Mouse (Mus musculus): ENCODE data around the gene Rapgef3. TPM values are rescaled to one million over a fixed set of nuclear protein-coding genes. Genes with fewer than 3 reads are reported as not detected.

Rapgef3 gene
- polyA plus RNA-seq, 1 experiment from 2014 or later: 5.5 TPM

DNA sequence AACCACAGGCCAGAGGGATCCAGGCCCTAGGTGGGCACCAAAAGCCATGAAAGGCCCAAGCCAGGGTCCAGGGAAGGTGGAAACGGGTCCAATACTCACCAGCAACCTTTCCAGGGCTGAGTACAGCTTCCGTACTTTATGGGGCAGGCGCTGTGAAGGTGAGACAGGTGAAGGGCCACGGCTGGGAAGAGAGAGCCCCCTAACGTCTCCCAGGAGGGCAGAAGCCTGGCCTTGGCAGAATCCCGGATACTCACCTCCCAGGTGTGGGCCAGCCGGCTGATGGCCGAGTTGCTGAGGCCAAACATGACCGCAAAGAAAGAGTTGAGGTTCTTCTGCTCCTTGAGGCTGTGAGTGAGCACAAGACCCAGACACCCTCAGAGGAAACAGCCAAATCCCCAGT lies 18.4 kb downstream of the Rapgef3 start:
- H3K27me3 ChIP-seq (ENCODE audit: control insufficient read depth, insufficient read depth, low read length): no peaks in the 10 kb centered on the region
- no peak overlapping the region for H3K4me3 ChIP-seq (ENCODE audit: low read depth, low read length)
- peaks cover 4% of the 10 kb centered on the region; the same call in 1 of the 2 replicates for H3K4me1 ChIP-seq (replicated peaks; ENCODE audit: control insufficient read depth, insufficient read depth, low read length)
- H3K9me3 ChIP-seq (ENCODE audit: control insufficient read depth, low read length): no peaks in the 10 kb centered on the region
- ATAC-seq (replicated peaks; ENCODE audit: low FRiP score) (no peak), DNase-seq (ENCODE audit: low spot score) (no peak)
- no peak overlapping the region for H3K9ac ChIP-seq (ENCODE audit: low read length)
- no peak overlapping the region for H3K27ac ChIP-seq (ENCODE audit: low read depth, low read length)
- H3K4me2 ChIP-seq (ENCODE audit: low read depth, low read length, severe bottlenecking): no peak overlapping the region
- 92% methylated on average over 9 of the region's 9 CpGs for WGBS
- no peaks in the 10 kb centered on the region for H3K36me3 ChIP-seq (ENCODE audit: control insufficient read depth, insufficient read depth, low read length)

DNA sequence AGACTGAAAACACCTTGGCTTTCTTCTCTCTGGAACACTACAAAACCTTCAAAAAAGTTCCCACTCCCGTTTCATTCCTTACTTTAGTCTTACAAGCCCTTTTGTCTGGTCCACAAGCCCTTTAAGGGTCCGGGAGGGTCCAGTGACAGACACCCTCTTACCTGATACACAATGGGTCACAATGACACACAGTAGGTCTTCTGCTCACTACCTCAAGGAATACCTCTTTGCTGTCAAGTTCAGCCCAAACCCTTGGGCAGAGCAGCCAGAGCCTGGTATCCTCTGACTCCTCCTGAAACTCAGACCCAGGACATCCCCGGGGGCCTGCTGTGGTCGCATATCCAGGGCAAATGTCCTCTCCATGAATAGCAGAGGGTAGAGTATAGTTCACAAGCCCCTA lies 18.8 kb downstream of the Rapgef3 start:
- H3K4me1 ChIP-seq (replicated peaks; ENCODE audit: control insufficient read depth, insufficient read depth, low read length): peaks cover 4% of the 10 kb centered on the region; the same call in 1 of the 2 replicates
- no peak overlapping the region for H3K9ac ChIP-seq (ENCODE audit: low read length)
- H3K27me3 ChIP-seq (ENCODE audit: control insufficient read depth, insufficient read depth, low read length): no peaks in the 10 kb centered on the region
- no peak overlapping the region for H3K27ac ChIP-seq (ENCODE audit: low read depth, low read length)
- H3K4me3 ChIP-seq (ENCODE audit: low read depth, low read length): no peak overlapping the region
- no peaks in the 10 kb centered on the region for H3K36me3 ChIP-seq (ENCODE audit: control insufficient read depth, insufficient read depth, low read length)
- no peak for DNase-seq (ENCODE audit: low spot score)
- ATAC-seq (replicated peaks; ENCODE audit: low FRiP score): no peak
- WGBS: 81% methylated on average over 4 of the region's 4 CpGs
- H3K4me2 ChIP-seq (ENCODE audit: low read depth, low read length, severe bottlenecking): no peak overlapping the region
- H3K9me3 ChIP-seq (ENCODE audit: control insufficient read depth, low read length): no peaks in the 10 kb centered on the region

GRCm38 (mm10) chr15:97748309-97748708 lies 19.5 kb downstream of the Rapgef3 start:
- Histone ChIP-seq H3K36me3 (ENCODE audit: control insufficient read depth, insufficient read depth, low read length) (no peaks in the 10 kb centered on the region), H3K4me1 (replicated peaks; ENCODE audit: control insufficient read depth, insufficient read depth, low read length) (peaks cover 4% of the 10 kb centered on the region; the same call in 1 of the 2 replicates), H3K9ac (ENCODE audit: low read length) (no peak overlapping the region), H3K4me2 (ENCODE audit: low read depth, low read length, severe bottlenecking) (no peak overlapping the region), H3K9me3 (ENCODE audit: control insufficient read depth, low read length) (no peaks in the 10 kb centered on the region), H3K4me3 (ENCODE audit: low read depth, low read length) (no peak overlapping the region), H3K27me3 (ENCODE audit: control insufficient read depth, insufficient read depth, low read length) (no peaks in the 10 kb centered on the region), H3K27ac (ENCODE audit: low read depth, low read length) (no peak overlapping the region)
- DNase-seq (ENCODE audit: low spot score) (no peak), ATAC-seq (replicated peaks; ENCODE audit: low FRiP score) (no peak)
- WGBS: 65% methylated on average over 10 of the region's 10 CpGs

DNA sequence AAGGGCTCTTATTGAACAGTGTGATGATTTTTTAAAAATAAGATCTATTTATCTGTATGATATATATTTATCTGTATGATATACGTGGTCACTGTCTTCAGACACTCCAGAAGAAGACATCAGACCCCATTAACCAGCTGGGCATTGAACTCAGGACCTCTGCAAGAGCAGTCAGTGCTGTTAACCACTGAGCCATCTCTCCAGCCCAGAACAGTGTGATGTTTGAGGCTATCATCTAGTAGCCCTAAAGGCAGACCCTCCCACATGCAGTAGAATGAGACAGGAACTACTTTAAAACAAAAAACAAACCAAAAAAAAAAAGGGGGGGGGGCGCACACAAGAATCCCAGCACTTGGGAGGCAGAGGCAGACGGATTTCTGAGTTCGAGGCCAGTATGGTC lies 20.3 kb downstream of the Rapgef3 start:
- ATAC-seq (replicated peaks; ENCODE audit: low FRiP score): no peak
- 85% methylated on average over 4 of the region's 4 CpGs for WGBS

DNA sequence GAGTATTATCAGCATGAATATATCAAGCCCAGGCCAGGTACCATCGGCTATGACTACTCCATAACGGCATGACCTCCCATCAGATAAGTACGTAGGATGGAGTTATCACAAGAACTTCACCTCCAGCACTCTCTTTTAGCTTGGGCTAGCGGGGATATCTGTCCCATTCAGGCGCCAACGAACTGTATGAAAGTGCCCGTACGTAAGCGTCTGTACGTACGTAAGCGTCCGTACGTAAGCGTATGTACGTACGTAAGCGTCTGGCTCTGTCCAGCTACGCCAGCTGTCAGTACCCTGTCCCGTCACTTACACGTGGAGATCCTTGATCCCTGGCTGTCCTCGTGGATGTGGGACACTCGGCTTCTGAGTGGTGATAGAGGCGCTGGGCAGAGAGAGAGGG lies 21.0 kb downstream of the Rapgef3 start:
- no peaks in the 10 kb centered on the region for H3K27me3 ChIP-seq (ENCODE audit: control insufficient read depth, insufficient read depth, low read length)
- H3K27ac ChIP-seq (ENCODE audit: low read depth, low read length): no peak overlapping the region
- H3K36me3 ChIP-seq (ENCODE audit: control insufficient read depth, insufficient read depth, low read length): no peaks in the 10 kb centered on the region
- no peak overlapping the region for H3K9ac ChIP-seq (ENCODE audit: low read length)
- ATAC-seq (replicated peaks; ENCODE audit: low FRiP score) (no peak), DNase-seq (ENCODE audit: low spot score) (no peak)
- no peaks in the 10 kb centered on the region for H3K9me3 ChIP-seq (ENCODE audit: control insufficient read depth, low read length)
- H3K4me2 ChIP-seq (ENCODE audit: low read depth, low read length, severe bottlenecking): no peak overlapping the region
- peaks cover 4% of the 10 kb centered on the region; the same call in 1 of the 2 replicates for H3K4me1 ChIP-seq (replicated peaks; ENCODE audit: control insufficient read depth, insufficient read depth, low read length)
- 94% methylated on average over 24 of the region's 24 CpGs for WGBS
- no peak overlapping the region for H3K4me3 ChIP-seq (ENCODE audit: low read depth, low read length)

More for the DNA sequence above, 20.3 kb downstream of the Rapgef3 start:
- Histone ChIP-seq H3K4me1 (replicated peaks; ENCODE audit: control insufficient read depth, insufficient read depth, low read length) (peaks cover 4% of the 10 kb centered on the region; the same call in 1 of the 2 replicates), H3K27me3 (ENCODE audit: control insufficient read depth, insufficient read depth, low read length) (no peaks in the 10 kb centered on the region), H3K27ac (ENCODE audit: low read depth, low read length) (no peak overlapping the region), H3K9me3 (ENCODE audit: control insufficient read depth, low read length) (no peaks in the 10 kb centered on the region), H3K4me3 (ENCODE audit: low read depth, low read length) (no peak overlapping the region), H3K36me3 (ENCODE audit: control insufficient read depth, insufficient read depth, low read length) (no peaks in the 10 kb centered on the region), H3K9ac (ENCODE audit: low read length) (no peak overlapping the region), H3K4me2 (ENCODE audit: low read depth, low read length, severe bottlenecking) (no peak overlapping the region)
- DNase-seq (ENCODE audit: low spot score): no peak

DNA sequence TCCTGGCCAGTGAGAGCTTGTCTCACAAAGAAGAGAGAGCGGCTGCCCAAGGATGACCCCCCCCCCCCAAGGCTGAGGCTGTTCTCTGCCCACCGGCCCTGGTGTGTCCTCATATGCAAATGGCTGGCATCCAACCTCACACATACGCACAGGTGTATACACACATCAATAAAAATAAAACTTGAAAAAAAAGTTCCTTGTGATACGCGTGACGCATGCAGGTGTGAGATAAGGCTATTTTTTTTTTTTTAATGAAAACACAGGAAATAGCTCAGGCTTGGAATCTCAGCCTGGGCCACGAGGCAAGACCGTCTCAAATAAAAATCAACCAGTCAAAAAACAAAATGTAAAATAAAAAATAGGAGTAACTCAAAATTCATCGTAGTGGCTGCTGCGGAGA lies 21.5 kb downstream of the Rapgef3 start:
- no peaks in the 10 kb centered on the region for H3K27me3 ChIP-seq (ENCODE audit: control insufficient read depth, insufficient read depth, low read length)
- no peak overlapping the region for H3K27ac ChIP-seq (ENCODE audit: low read depth, low read length)
- H3K36me3 ChIP-seq (ENCODE audit: control insufficient read depth, insufficient read depth, low read length): no peaks in the 10 kb centered on the region
- WGBS: 93% methylated on average over 10 of the region's 10 CpGs
- DNase-seq (ENCODE audit: low spot score): no peak
- H3K4me2 ChIP-seq (ENCODE audit: low read depth, low read length, severe bottlenecking): no peak overlapping the region
- H3K9ac ChIP-seq (ENCODE audit: low read length): no peak overlapping the region
- H3K4me1 ChIP-seq (replicated peaks; ENCODE audit: control insufficient read depth, insufficient read depth, low read length): peaks cover 4% of the 10 kb centered on the region; the same call in 1 of the 2 replicates
- H3K4me3 ChIP-seq (ENCODE audit: low read depth, low read length): no peak overlapping the region
- ATAC-seq (replicated peaks; ENCODE audit: low FRiP score): no peak
- H3K9me3 ChIP-seq (ENCODE audit: control insufficient read depth, low read length): no peaks in the 10 kb centered on the region

DNA sequence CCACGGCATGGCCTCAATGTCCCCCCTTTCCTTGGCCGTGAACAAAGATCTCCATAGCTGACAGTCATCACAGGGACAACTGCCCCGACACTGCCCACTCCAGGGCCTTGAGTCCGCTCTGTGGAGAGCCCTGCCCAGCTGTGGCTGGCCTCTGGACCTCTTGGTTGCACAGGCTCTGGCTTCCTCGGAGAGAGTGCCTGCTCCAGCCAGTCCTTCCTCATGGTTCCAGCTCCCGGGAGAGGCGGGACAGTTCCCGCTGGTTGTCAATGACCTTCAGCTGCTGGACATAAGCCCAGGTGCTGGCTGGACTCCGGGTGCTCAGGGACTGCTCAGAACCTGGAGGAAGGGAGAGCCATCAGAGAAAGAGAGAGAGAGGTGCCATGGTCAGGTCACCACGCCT lies 22.4 kb downstream of the Rapgef3 start:
- Histone ChIP-seq H3K9ac (ENCODE audit: low read length) (no peak overlapping the region), H3K4me1 (replicated peaks; ENCODE audit: control insufficient read depth, insufficient read depth, low read length) (no peaks in the 10 kb centered on the region), H3K27ac (ENCODE audit: low read depth, low read length) (no peak overlapping the region)

DNA sequence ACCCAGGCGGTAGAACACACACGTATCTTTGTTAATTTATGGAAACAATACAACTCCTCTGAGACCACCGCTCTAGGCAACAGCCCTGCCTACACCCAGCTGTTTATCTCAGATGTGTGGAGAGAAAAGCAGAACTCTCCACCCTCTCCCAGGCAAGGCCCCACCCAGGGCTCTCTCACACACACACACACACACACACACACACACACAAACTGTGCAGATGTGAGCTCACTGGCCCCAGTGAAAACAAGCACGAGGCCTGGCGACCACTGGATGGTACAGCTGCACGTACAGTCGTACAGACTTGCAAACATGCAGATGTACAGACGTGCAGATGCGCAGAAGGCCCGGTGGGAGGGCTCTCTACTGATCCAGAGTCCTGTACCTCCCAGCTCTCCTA lies 22.8 kb downstream of the Rapgef3 start:
- H3K27ac ChIP-seq (ENCODE audit: low read depth, low read length): no peak overlapping the region
- no peaks in the 10 kb centered on the region for H3K27me3 ChIP-seq (ENCODE audit: control insufficient read depth, insufficient read depth, low read length)
- no peak for DNase-seq (ENCODE audit: low spot score)
- no peak overlapping the region for H3K4me2 ChIP-seq (ENCODE audit: low read depth, low read length, severe bottlenecking)
- no peaks in the 10 kb centered on the region for H3K4me1 ChIP-seq (replicated peaks; ENCODE audit: control insufficient read depth, insufficient read depth, low read length)
- no peaks in the 10 kb centered on the region for H3K9me3 ChIP-seq (ENCODE audit: control insufficient read depth, low read length)
- no peak for ATAC-seq (replicated peaks; ENCODE audit: low FRiP score)
- no peak overlapping the region for H3K4me3 ChIP-seq (ENCODE audit: low read depth, low read length)
- no peaks in the 10 kb centered on the region for H3K36me3 ChIP-seq (ENCODE audit: control insufficient read depth, insufficient read depth, low read length)
- no peak overlapping the region for H3K9ac ChIP-seq (ENCODE audit: low read length)
- 84% methylated on average over 10 of the region's 10 CpGs for WGBS

More for the DNA sequence above, 22.4 kb downstream of the Rapgef3 start:
- Histone ChIP-seq H3K4me3 (ENCODE audit: low read depth, low read length) (no peak overlapping the region), H3K4me2 (ENCODE audit: low read depth, low read length, severe bottlenecking) (no peak overlapping the region), H3K27me3 (ENCODE audit: control insufficient read depth, insufficient read depth, low read length) (no peaks in the 10 kb centered on the region), H3K9me3 (ENCODE audit: control insufficient read depth, low read length) (no peaks in the 10 kb centered on the region), H3K36me3 (ENCODE audit: control insufficient read depth, insufficient read depth, low read length) (no peaks in the 10 kb centered on the region)
- no peak for ATAC-seq (replicated peaks; ENCODE audit: low FRiP score)
- WGBS: 80% methylated on average over 10 of the region's 10 CpGs
- DNase-seq (ENCODE audit: low spot score): no peak

DNA sequence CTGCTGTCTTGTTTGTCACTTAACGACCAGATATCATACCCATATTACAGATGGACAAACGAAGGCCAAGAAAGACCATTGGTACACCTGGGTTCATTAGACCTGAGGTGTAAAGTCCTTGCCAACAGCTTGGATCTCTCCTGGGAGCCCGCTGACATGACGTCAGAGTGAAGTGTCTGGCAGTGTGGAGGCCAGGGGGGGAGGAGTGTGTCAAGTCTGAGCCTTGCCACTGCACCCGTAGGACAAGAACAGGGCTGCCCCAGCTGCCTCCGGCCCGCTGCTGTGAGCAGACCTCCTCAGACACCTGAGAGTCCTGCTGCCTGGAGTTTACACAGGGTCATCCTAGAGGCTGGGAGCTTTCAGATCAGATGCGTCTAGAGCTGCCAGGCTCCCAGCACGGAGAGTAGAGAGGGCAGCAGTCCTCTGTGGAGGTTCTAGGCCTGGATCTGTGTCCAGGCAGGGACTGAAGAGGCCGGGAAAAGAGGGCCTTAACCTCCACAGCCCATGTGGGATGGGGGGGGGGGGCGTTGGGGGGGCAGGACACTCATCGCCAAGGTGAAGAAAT lies 23.7 kb downstream of the Rapgef3 start:
- Histone ChIP-seq H3K4me3 (ENCODE audit: low read depth, low read length) (no peak overlapping the region), H3K36me3 (ENCODE audit: control insufficient read depth, insufficient read depth, low read length) (no peaks in the 10 kb centered on the region), H3K9me3 (ENCODE audit: control insufficient read depth, low read length) (no peaks in the 10 kb centered on the region), H3K9ac (ENCODE audit: low read length) (no peak overlapping the region), H3K27me3 (ENCODE audit: control insufficient read depth, insufficient read depth, low read length) (no peaks in the 10 kb centered on the region), H3K27ac (ENCODE audit: low read depth, low read length) (no peak overlapping the region), H3K4me1 (replicated peaks; ENCODE audit: control insufficient read depth, insufficient read depth, low read length) (no peaks in the 10 kb centered on the region), H3K4me2 (ENCODE audit: low read depth, low read length, severe bottlenecking) (no peak overlapping the region)
- no peak for DNase-seq (ENCODE audit: low spot score)
- no peak for ATAC-seq (replicated peaks; ENCODE audit: low FRiP score)
- 87% methylated on average over 11 of the region's 12 CpGs for WGBS

Measured in forebrain, embryonic 11.5 days (tissue).